Mouse (Mus musculus) forebrain, postnatal 0 days (tissue): ENCODE data around the gene Tns1. TPM values are rescaled to one million over a fixed set of nuclear protein-coding genes. Genes with fewer than 3 reads are reported as not detected.

Source experiments
- ATAC-seq: fragments of 200-750 bp; cut with Nextera tagmentation; 2 replicates; pipeline ENCODE4 v1.8.0; 2017; ENCODE audit warnings: mild to moderate bottlenecking, moderate library complexity
- DNase-seq: peaks from one replicate; pipeline ENCODE4 v3.0.0-alpha.2; 2015
- H3K27ac ChIP-seq: fragments of 300-500 bp; sonication (generic); 2 replicates; pipeline ENCODE4 v1.5.1; 2014; ENCODE audit warnings: low read depth, mild to moderate bottlenecking, antibody characterized with exemption, low read length, moderate library complexity, mixed read lengths
- H3K27me3 ChIP-seq: fragments of 300-500 bp; sonication (generic); 2 replicates; pipeline ENCODE4 v1.6.1; 2014; ENCODE audit warnings: mild to moderate bottlenecking, low read length, mixed read lengths; ENCODE audit not compliant: insufficient read depth
- H3K36me3 ChIP-seq: fragments of 300-500 bp; sonication (generic); 2 replicates; pipeline ENCODE4 v1.6.1; 2014; ENCODE audit warnings: mild to moderate bottlenecking, moderate library complexity; ENCODE audit not compliant: insufficient read depth
- H3K4me1 ChIP-seq: fragments of 300-500 bp; sonication (generic); 2 replicates; pipeline ENCODE4 v1.6.1; 2014; ENCODE audit warnings: antibody characterized with exemption; ENCODE audit not compliant: insufficient read depth
- H3K4me2 ChIP-seq: fragments of 300-500 bp; sonication (generic); 2 replicates; pipeline ENCODE4 v1.6.1; 2014; ENCODE audit warnings: low read depth, mild to moderate bottlenecking, moderate library complexity
- H3K4me3 ChIP-seq: fragments of 300-500 bp; sonication (generic); 2 replicates; pipeline ENCODE4 v1.5.1; 2014; ENCODE audit warnings: low read depth, low read length, mixed read lengths
- H3K9ac ChIP-seq: fragments of 300-500 bp; sonication (generic); 2 replicates; pipeline ENCODE4 v1.6.1; 2014; ENCODE audit warnings: mild to moderate bottlenecking
- H3K9me3 ChIP-seq: fragments of 300-500 bp; sonication (generic); 2 replicates; pipeline ENCODE4 v1.6.1; 2016; ENCODE audit warnings: low read length
- CTCF ChIP-seq: sonication (generic); IDR thresholded peaks from 2 replicates; pipeline ENCODE4 v1.5.1; 2016; ENCODE audit warnings: antibody characterized with exemption, control low read depth, low read depth
- WGBS: fragments of 180-500 bp; shearing (Covaris S2); extraction: QIAGEN DNeasy Blood & Tissue Kit; methylation state at CpG from one replicate; pipeline ENCODE4 v1.1.7; 2014; 5-methylcytosine and 5-hydroxymethylcytosine counted together
- polyA plus RNA-seq: library from polyadenylated mRNA; unstranded; fragments of >200 nt; fragmentation: Nextera tagmentation; extraction: Ambion mirVana; gene quantifications from 2 replicates; pipeline ENCODE4 v1.2.1, GENCODE M21; 2015
- total RNA-seq: library from RNA; depleted of rRNA; stranded (reverse); fragments of >200 nt; gene quantifications from 2 replicates; pipeline ENCODE4 v1.2.3, GENCODE M21; 2014

Gene Tns1
- total and polyA plus RNA-seq, 2 experiments from 2014 or later, result 7.0 to 21.8 TPM

GRCm38 (mm10) chr1:74029669-74030068 lies 94.6 kb downstream of the Tns1 start:
- H3K27me3 ChIP-seq, result no peaks in the 10 kb centered on the region
- no peak overlapping the region for H3K9ac ChIP-seq
- no peaks in the 10 kb centered on the region for H3K4me1 ChIP-seq
- H3K9me3 ChIP-seq, result no peaks in the 10 kb centered on the region
- H3K36me3 ChIP-seq, result no peaks in the 10 kb centered on the region
- WGBS, result 88% methylated on average over 3 of the region's 3 CpGs
- DNase-seq (no peak), ATAC-seq (no peak)
- H3K4me3 ChIP-seq, result no peak overlapping the region
- TF ChIP-seq CTCF, result no peak
- no peak overlapping the region for H3K27ac ChIP-seq
- H3K4me2 ChIP-seq, result no peak overlapping the region

- H3K9me3 ChIP-seq, result no peaks in the 10 kb centered on the region
- TF ChIP-seq CTCF, result no peak
- DNase-seq (no peak), ATAC-seq (no peak)
- H3K4me1 ChIP-seq, result no peaks in the 10 kb centered on the region
- 80% methylated on average over 5 of the region's 5 CpGs for WGBS
- H3K36me3 ChIP-seq, result no peaks in the 10 kb centered on the region
- H3K4me2 ChIP-seq, result no peak overlapping the region
- no peaks in the 10 kb centered on the region for H3K27me3 ChIP-seq
- H3K9ac ChIP-seq, result no peak overlapping the region
- no peak overlapping the region for H3K27ac ChIP-seq
- no peak overlapping the region for H3K4me3 ChIP-seq
These were observed 95.4 kb downstream of the Tns1 start for GRCm38 (mm10) chr1:74028881-74029266.

- DNase-seq (no peak), ATAC-seq (no peak)
- no peaks in the 10 kb centered on the region for H3K9me3 ChIP-seq
- H3K9ac ChIP-seq, result no peak overlapping the region
- no peaks in the 10 kb centered on the region for H3K4me1 ChIP-seq
- H3K36me3 ChIP-seq, result no peaks in the 10 kb centered on the region
- no peaks in the 10 kb centered on the region for H3K27me3 ChIP-seq
- 84% methylated on average over 13 of the region's 13 CpGs for WGBS
- no peak overlapping the region for H3K27ac ChIP-seq
- H3K4me3 ChIP-seq, result no peak overlapping the region
- TF ChIP-seq CTCF, result no peak
- H3K4me2 ChIP-seq, result no peak overlapping the region
These were observed 96.0 kb downstream of the Tns1 start for GRCm38 (mm10) chr1:74028118-74028880.

DNA sequence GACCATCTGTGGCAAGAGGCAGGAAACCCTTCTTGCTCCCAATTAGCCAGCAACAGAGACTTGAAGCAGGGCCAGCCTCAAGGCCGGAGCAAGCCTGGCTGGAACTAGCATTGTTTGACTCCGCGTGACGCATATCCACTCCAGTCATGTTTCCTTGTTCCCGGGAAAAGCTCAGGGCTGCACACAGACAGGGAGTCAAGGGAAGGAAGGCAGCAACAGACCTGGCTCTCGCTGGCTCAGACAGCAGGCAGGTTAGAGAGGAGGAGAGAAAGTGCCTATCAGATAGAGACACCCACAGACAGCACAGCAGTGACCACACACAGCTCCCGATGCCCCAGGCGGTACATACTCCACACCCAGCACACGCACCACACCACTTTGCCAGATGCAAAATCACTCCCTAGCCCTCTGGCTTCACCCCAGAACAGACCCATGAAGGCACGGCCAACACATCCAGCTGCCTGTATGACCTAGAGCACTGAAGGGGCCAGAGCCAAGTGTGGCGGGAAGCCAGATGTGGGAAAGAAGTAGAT lies 96.6 kb downstream of the Tns1 start:
- WGBS, result 30% methylated on average over 11 of the region's 11 CpGs
- Histone ChIP-seq H3K4me2 (no peak overlapping the region), H3K9ac (no peak overlapping the region), H3K27me3 (no peaks in the 10 kb centered on the region), H3K9me3 (no peaks in the 10 kb centered on the region), H3K27ac (0 out of 2 replicates have a peak overlapping the region, but pooled peaks have one; percentile 15), H3K36me3 (no peaks in the 10 kb centered on the region), H3K4me3 (no peak overlapping the region), H3K4me1 (no peaks in the 10 kb centered on the region)
- no peak for TF ChIP-seq CTCF
- peak; percentile 58 for ATAC-seq
- no peak for DNase-seq

DNA sequence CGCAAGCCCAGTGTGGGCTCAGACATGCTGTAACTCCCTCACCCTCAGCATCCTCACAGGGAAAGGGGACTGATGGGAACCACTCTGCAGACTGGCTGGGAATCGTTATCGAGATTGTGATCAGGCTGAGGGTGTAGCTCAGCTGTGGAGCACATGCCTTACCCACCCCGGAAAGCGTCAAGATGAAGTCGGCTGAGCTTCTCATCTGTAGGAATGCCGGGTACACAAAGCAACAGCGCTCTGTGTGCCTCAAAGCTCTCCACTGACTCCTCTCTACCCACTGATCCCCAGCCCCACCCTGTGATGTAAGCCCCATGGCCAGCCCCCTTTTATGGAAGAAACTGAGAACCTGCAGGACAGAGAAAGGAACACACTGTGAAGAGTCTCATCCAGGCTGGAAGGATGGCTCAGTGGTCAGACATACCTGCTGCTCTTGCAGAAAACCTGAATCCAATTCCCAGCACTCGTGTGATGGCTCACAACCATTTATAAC lies 97.5 kb downstream of the Tns1 start:
- no peak for TF ChIP-seq CTCF
- Histone ChIP-seq H3K4me3 (no peak overlapping the region), H3K4me1 (no peaks in the 10 kb centered on the region), H3K9me3 (no peaks in the 10 kb centered on the region), H3K9ac (no peak overlapping the region), H3K27ac (no peak overlapping the region), H3K27me3 (no peaks in the 10 kb centered on the region), H3K36me3 (no peaks in the 10 kb centered on the region), H3K4me2 (no peak overlapping the region)
- DNase-seq (no peak), ATAC-seq (no peak)
- 67% methylated on average over 9 of the region's 9 CpGs for WGBS

DNA sequence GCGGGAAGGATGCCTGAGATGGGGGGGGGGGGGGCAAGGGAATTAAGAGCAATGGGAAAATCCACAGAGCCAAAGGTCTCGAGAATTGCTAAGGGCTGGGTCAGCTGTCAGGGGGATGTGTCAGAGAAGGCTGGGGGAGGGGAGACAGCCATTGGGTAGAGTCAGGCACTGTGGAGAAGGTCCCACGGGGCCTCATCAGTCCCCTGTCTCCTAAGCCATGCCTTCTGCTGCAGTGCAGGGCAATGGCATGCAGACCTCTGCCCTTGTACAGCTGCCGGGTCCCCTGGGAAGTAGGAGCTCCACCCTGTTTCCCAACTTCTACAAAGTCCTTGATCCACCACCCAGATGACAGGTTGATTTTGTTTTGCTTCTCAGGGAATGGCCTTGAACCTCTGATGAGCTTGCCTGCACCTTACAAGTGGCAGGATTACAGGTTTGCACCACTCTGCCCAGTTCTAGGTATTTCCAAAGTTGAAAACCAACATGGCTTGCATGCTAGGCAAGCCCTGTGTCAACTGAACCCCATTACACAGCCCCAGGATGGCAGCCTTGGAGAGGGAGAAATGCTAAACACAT lies 98.5 kb downstream of the Tns1 start:
- no peaks in the 10 kb centered on the region for H3K36me3 ChIP-seq
- no peak overlapping the region for H3K4me2 ChIP-seq
- no peaks in the 10 kb centered on the region for H3K4me1 ChIP-seq
- no peaks in the 10 kb centered on the region for H3K27me3 ChIP-seq
- 66% methylated on average over 4 of the region's 4 CpGs for WGBS
- no peak overlapping the region for H3K27ac ChIP-seq
- H3K9ac ChIP-seq, result no peak overlapping the region
- DNase-seq (no peak), ATAC-seq (no peak)
- H3K4me3 ChIP-seq, result no peak overlapping the region
- no peaks in the 10 kb centered on the region for H3K9me3 ChIP-seq
- no peak for TF ChIP-seq CTCF

- H3K27me3 ChIP-seq, result no peaks in the 10 kb centered on the region
- H3K9me3 ChIP-seq, result no peaks in the 10 kb centered on the region
- WGBS, result 64% methylated on average over 6 of the region's 6 CpGs
- no peak for TF ChIP-seq CTCF
- H3K9ac ChIP-seq, result no peak overlapping the region
- no peak overlapping the region for H3K4me3 ChIP-seq
- ATAC-seq, result no peak
- no peak overlapping the region for H3K27ac ChIP-seq
- no peaks in the 10 kb centered on the region for H3K4me1 ChIP-seq
- H3K4me2 ChIP-seq, result no peak overlapping the region
- no peak for DNase-seq
- H3K36me3 ChIP-seq, result no peaks in the 10 kb centered on the region
These were observed 99.0 kb downstream of the Tns1 start for GRCm38 (mm10) chr1:74025227-74025626.
